ENCODE assay signal across 8 mouse cellular contexts in genomic region chr7:109752008-109752925, GRCm38 (mm10). TPM values are rescaled to one million over a fixed set of nuclear protein-coding genes. Genes with fewer than 3 reads are reported as not detected.
A peak's percentile ranks its signal among the peaks of the same experiment; 100 is the strongest.
DNase-seq lines count a peak whose midpoint lies in the region; ATAC-seq and TF ChIP-seq lines count a peak whose summit lies in the region.

TSS of gene Tmem9b (minus strand) at chr7:109752875.

- H3K36me3 ChIP-seq in embryonic facial prominence, embryonic 13.5 days: 0 out of 2 replicates have a peak, but pooled peaks cover 6% of the 10 kb centered on the region
- H3K36me3 ChIP-seq in heart, adult 2 months (ENCODE audit: control insufficient read depth, insufficient read depth, low read length): no peaks in the 10 kb centered on the region
- no peaks in the 10 kb centered on the region for H3K36me3 ChIP-seq in limb, embryonic 14.5 days (ENCODE audit: control insufficient read depth, insufficient read depth, low read length)
- H3K36me3 ChIP-seq in midbrain, embryonic 16.5 days (ENCODE audit: control insufficient read depth, insufficient read depth, low read length): 0 out of 2 replicates have a peak, but pooled peaks cover 3% of the 10 kb centered on the region
- no peaks in the 10 kb centered on the region for H3K36me3 ChIP-seq in spleen, adult 2 months (ENCODE audit: control insufficient read depth, insufficient read depth, low read length)

- ATAC-seq in embryonic facial prominence, embryonic 13.5 days (ENCODE audit: insufficient number of reproducible peaks, insufficient read depth, low FRiP score, low TSS enrichment, low read depth): peak; percentile 80
- ATAC-seq in limb, embryonic 14.5 days (ENCODE audit: low FRiP score, low read depth): peak; percentile 89
- ATAC-seq in midbrain, embryonic 16.5 days: peak; percentile 94

- H3K9ac ChIP-seq in embryonic facial prominence, embryonic 13.5 days: peak within 1 kb of the TSS; percentile 92
- peak within 1 kb of the TSS; percentile 95 for H3K9ac ChIP-seq in heart, adult 2 months (ENCODE audit: low read depth, low read length)
- H3K9ac ChIP-seq in limb, embryonic 14.5 days (ENCODE audit: low read depth, low read length, severe bottlenecking): peak within 1 kb of the TSS; percentile 86
- peak within 1 kb of the TSS; percentile 98 for H3K9ac ChIP-seq in midbrain, embryonic 16.5 days (ENCODE audit: low read depth, low read length)

- intact Hi-C loops in heart, adult 2 months (cut with DNase I): no loop called here

- H3K9me3 ChIP-seq in embryonic facial prominence, embryonic 13.5 days: no peaks in the 10 kb centered on the region
- no peaks in the 10 kb centered on the region for H3K9me3 ChIP-seq in limb, embryonic 14.5 days (ENCODE audit: control insufficient read depth, low read length)
- no peaks in the 10 kb centered on the region for H3K9me3 ChIP-seq in midbrain, embryonic 16.5 days (replicated peaks; ENCODE audit: control insufficient read depth, low read length, poor library complexity, severe bottlenecking)

- H3K4me3 ChIP-seq in embryonic facial prominence, embryonic 13.5 days: peak within 1 kb of the TSS; percentile 89
- H3K4me3 ChIP-seq in heart, adult 2 months: peak within 1 kb of the TSS; percentile 85
- peak within 1 kb of the TSS; percentile 95 for H3K4me3 ChIP-seq in limb, embryonic 14.5 days (replicated peaks; ENCODE audit: low read length)
- peak within 1 kb of the TSS; percentile 72 for H3K4me3 ChIP-seq in midbrain, embryonic 16.5 days (ENCODE audit: low read depth, low read length)
- peak within 1 kb of the TSS; percentile 98 for H3K4me3 ChIP-seq in spleen, adult 2 months (ENCODE audit: extremely low read depth, insufficient read depth, insufficient read length)

- 0 out of 2 replicates have a peak, but pooled peaks have one; percentile 40 for TF ChIP-seq EP300 in heart, adult 2 months (IDR thresholded peaks at IDR 0.05; ENCODE audit: insufficient read depth, low read depth, low read length)

- TF ChIP-seq POLR2A in heart, adult 2 months (IDR thresholded peaks at IDR 0.05; ENCODE audit: insufficient read depth, low read depth, low read length): peak; percentile 72
- TF ChIP-seq POLR2A in limb, embryonic 14.5 days (IDR thresholded peaks at IDR 0.05; ENCODE audit: borderline replicate concordance, extremely low read depth, insufficient read depth, insufficient read length): peak; percentile 44; the same call in 1 of the 2 replicates
- peak; percentile 18; the same call in 1 of the 2 replicates for TF ChIP-seq POLR2A in spleen, adult 2 months (IDR thresholded peaks at IDR 0.05; ENCODE audit: low read depth, low read length)

- TF ChIP-seq CTCF in heart, adult 2 months (IDR thresholded peaks at IDR 0.05): peak; percentile 50
- TF ChIP-seq CTCF in spleen, adult 2 months (IDR thresholded peaks at IDR 0.05; ENCODE audit: extremely low read depth, insufficient read depth, insufficient read length, insufficient replicate concordance): no peak

- H3K27me3 ChIP-seq in embryonic facial prominence, embryonic 13.5 days: no peaks in the 10 kb centered on the region
- no peaks in the 10 kb centered on the region for H3K27me3 ChIP-seq in heart, adult 2 months (ENCODE audit: control insufficient read depth, insufficient read depth, low read length)
- no peaks in the 10 kb centered on the region for H3K27me3 ChIP-seq in limb, embryonic 14.5 days (ENCODE audit: control insufficient read depth, insufficient read depth, low read length)
- H3K27me3 ChIP-seq in midbrain, embryonic 16.5 days (ENCODE audit: control insufficient read depth, insufficient read depth, low read depth, low read length): no peaks in the 10 kb centered on the region
- H3K27me3 ChIP-seq in spleen, adult 2 months (ENCODE audit: control insufficient read depth, insufficient read depth, low read length): no peaks in the 10 kb centered on the region

- H3K79me2 ChIP-seq in heart, adult 2 months (replicated peaks; ENCODE audit: control insufficient read depth, insufficient read depth, low read length): peaks cover 2% of the 10 kb centered on the region; the same call in 1 of the 2 replicates

- peak within 1 kb of the TSS; percentile 83 for H3K27ac ChIP-seq in embryonic facial prominence, embryonic 13.5 days
- H3K27ac ChIP-seq in heart, adult 2 months: peak within 1 kb of the TSS; percentile 97
- peak within 1 kb of the TSS; percentile 86 for H3K27ac ChIP-seq in limb, embryonic 14.5 days (replicated peaks; ENCODE audit: low read depth, low read length)
- H3K27ac ChIP-seq in midbrain, embryonic 16.5 days (ENCODE audit: low read length): peak within 1 kb of the TSS; percentile 88
- peak within 1 kb of the TSS; percentile 81 for H3K27ac ChIP-seq in spleen, adult 2 months (ENCODE audit: insufficient read depth, low read length)

- DNase-seq in 3T3-L1 (ENCODE audit: low read depth, low spot score): peak; percentile 60
- DNase-seq in adrenal gland, postnatal 36 days: peak; percentile 90 to 92
- peak; percentile 92 for DNase-seq in heart, adult 2 months
- peak; percentile 67 to 81 for DNase-seq in kidney, adult 8-10 months
- peak; percentile 62 for DNase-seq in limb, embryonic 14.5 days (ENCODE audit: low spot score)
- peak; percentile 30 to 75 for DNase-seq in spleen, adult 2 months (ENCODE audit: low read depth in 1 of 2, low spot score in 2 of 2)

- under 1% methylated on average over 60 of the region's 74 CpGs for WGBS in embryonic facial prominence, embryonic 13.5 days
- under 1% methylated on average over 73 of the region's 74 CpGs for WGBS in heart, adult 2 months
- under 1% methylated on average over 63 of the region's 74 CpGs for WGBS in limb, embryonic 14.5 days
- WGBS in midbrain, embryonic 16.5 days: under 1% methylated on average over 74 of the region's 74 CpGs
- WGBS in spleen, adult 2 months: 2% methylated on average over 74 of the region's 74 CpGs

- H3K4me2 ChIP-seq in embryonic facial prominence, embryonic 13.5 days: peak within 1 kb of the TSS; percentile 88
- peak within 1 kb of the TSS; percentile 86 for H3K4me2 ChIP-seq in limb, embryonic 14.5 days (replicated peaks; ENCODE audit: low read depth, low read length, severe bottlenecking)
- peak within 1 kb of the TSS; percentile 66 for H3K4me2 ChIP-seq in midbrain, embryonic 16.5 days (ENCODE audit: low read length)

- peaks cover 9% of the 10 kb centered on the region for H3K4me1 ChIP-seq in embryonic facial prominence, embryonic 13.5 days
- peaks cover 3% of the 10 kb centered on the region for H3K4me1 ChIP-seq in heart, adult 2 months (ENCODE audit: control insufficient read depth, insufficient read depth, low read length)
- peaks cover 4% of the 10 kb centered on the region; the same call in 1 of the 2 replicates for H3K4me1 ChIP-seq in limb, embryonic 14.5 days (ENCODE audit: control insufficient read depth, insufficient read depth, low read length)
- H3K4me1 ChIP-seq in midbrain, embryonic 16.5 days (ENCODE audit: control insufficient read depth, insufficient read depth, low read length): peaks cover 20% of the 10 kb centered on the region
- H3K4me1 ChIP-seq in spleen, adult 2 months (ENCODE audit: control insufficient read depth, insufficient read depth, insufficient read length): peaks cover 5% of the 10 kb centered on the region; the same call in 1 of the 2 replicates

RNA-seq across cellular contexts. Expression of gene Tmem9b, which starts in this region (rescaled TPM):
- 10 to 100 TPM; 43.9 to 47.2 TPM for total RNA-seq in adrenal gland, postnatal 36 days (2021)
- 47.1 and 49.4 TPM in 2 replicates for polyA plus RNA-seq in embryonic facial prominence, embryonic 13.5 days (2015; fragmentation: Nextera tagmentation; extraction: Ambion mirVana)
- 10 to 100 TPM; 28.1 to 34.3 TPM for total RNA-seq in heart, adult 2 months (2021)
- polyA plus RNA-seq in heart, adult 2 months (2012; rRNA removed): 35.4 and 61.2 TPM in 2 replicates
- 36.6 and 38.2 TPM in 2 replicates for polyA plus RNA-seq in limb, embryonic 14.5 days (2012; rRNA removed)
- polyA plus RNA-seq in limb, embryonic 14.5 days (2014; fragmentation: Nextera tagmentation; extraction: Ambion mirVana): 64.2 and 69.2 TPM in 2 replicates
- 125 and 136 TPM in 2 replicates for polyA plus RNA-seq in midbrain, embryonic 16.5 days (2015; fragmentation: Nextera tagmentation; extraction: Ambion mirVana)
- polyA plus RNA-seq in spleen, adult 2 months (2012; rRNA removed): 18.3 and 24.5 TPM in 2 replicates

Comparison
In these comparisons a context has a peak if more than half of its experiments do, and no peak if none do; other contexts are left out.
1. Peak in every context shown above with its lines: DNase-seq, ATAC-seq, H3K4me3 ChIP-seq and H3K27ac ChIP-seq.
2. POLR2A ChIP-seq: peak in every context shown above with its lines; median percentile 72 in heart, adult 2 months; 44 in limb, embryonic 14.5 days; 18 in spleen, adult 2 months.